Mouse (Mus musculus) liver, embryonic 14.5 days (tissue): ENCODE results near the gene Gm10260. TPM values are rescaled to one million over a fixed set of nuclear protein-coding genes. Genes with fewer than 3 reads are reported as not detected.

ENCODE experiments used
- ATAC-seq: fragments of 200-750 bp; cut with Nextera tagmentation; 2 replicates; pipeline ENCODE4 v1.8.0; 2017; ENCODE audit warnings: moderate number of reproducible peaks, mild to moderate bottlenecking, moderate library complexity; ENCODE audit not compliant: insufficient read depth
- DNase-seq, 3 experiments: peaks; one replicate each; pipeline ENCODE4 v3.0.0-alpha.2; 2012 to 2013; ENCODE audit warnings: low read depth in 3 of 3, low spot score in 3 of 3
- H3K27ac ChIP-seq: fragments of 300-500 bp; sonication (generic); 2 replicates; pipeline ENCODE4 v1.5.1; 2014; ENCODE audit warnings: moderate library complexity, mild to moderate bottlenecking, control low read depth, inconsistent platforms
- H3K27me3 ChIP-seq: fragments of 300-500 bp; sonication (generic); 2 replicates; pipeline ENCODE4 v1.6.1; 2014; ENCODE audit warnings: mild to moderate bottlenecking, low read length, moderate library complexity; ENCODE audit not compliant: control insufficient read depth, insufficient read depth
- H3K36me3 ChIP-seq: fragments of 300-500 bp; sonication (generic); replicated peaks from 2 replicates; pipeline ENCODE4 v1.6.1; 2014; ENCODE audit warnings: low read depth; ENCODE audit not compliant: control insufficient read depth, insufficient read depth
- H3K4me1 ChIP-seq, 2 experiments: fragments of 200-500 bp in 1 of 2; fragments of 300-500 bp in 1 of 2; sonication (generic) in 1 of 2; replicated peaks; 2 replicates each; pipeline ENCODE4 v1.6.1; 2012 to 2014; ENCODE audit warnings: antibody characterized with exemption in 1 of 2, inconsistent platforms in 1 of 2, low read length in 1 of 2; ENCODE audit not compliant: control insufficient read depth in 2 of 2, insufficient read depth in 2 of 2
- H3K4me2 ChIP-seq: fragments of 300-500 bp; sonication (generic); 2 replicates; pipeline ENCODE4 v1.6.1; 2014; ENCODE audit warnings: low read depth, mild to moderate bottlenecking, control low read depth, moderate library complexity
- H3K4me3 ChIP-seq, 2 experiments: fragments of 200-500 bp in 1 of 2; fragments of 300-500 bp in 1 of 2; sonication (generic) in 1 of 2; 2 replicates each; pipeline ENCODE4 v1.5.1; 2012 to 2014; ENCODE audit warnings: low read depth in 2 of 2, low read length in 2 of 2, mild to moderate bottlenecking in 2 of 2, control low read depth in 1 of 2, inconsistent platforms in 1 of 2, moderate library complexity in 1 of 2; ENCODE audit not compliant: insufficient read depth in 1 of 2
- H3K9ac ChIP-seq: fragments of 300-500 bp; sonication (generic); replicated peaks from 2 replicates; pipeline ENCODE4 v1.6.1; 2014; ENCODE audit warnings: mild to moderate bottlenecking, control low read depth, moderate library complexity
- H3K9me3 ChIP-seq: fragments of 300-500 bp; sonication (generic); 2 replicates; pipeline ENCODE4 v1.6.1; 2016; ENCODE audit warnings: low read length, mixed read lengths; ENCODE audit not compliant: control insufficient read depth
- CTCF ChIP-seq: IDR thresholded peaks from 2 replicates; pipeline ENCODE4 v1.5.1; 2016; ENCODE audit warnings: antibody characterized with exemption, low read depth, control low read depth
- EP300 ChIP-seq: IDR thresholded peaks from 2 replicates; pipeline ENCODE4 v1.6.1; 2016; ENCODE audit warnings: antibody characterized with exemption, low read depth
- WGBS: fragments of 180-500 bp; shearing (Covaris S2); extraction: QIAGEN DNeasy Blood & Tissue Kit; methylation state at CpG from one replicate; pipeline ENCODE4 v1.1.7; 2014; ENCODE audit not compliant: insufficient replicate concordance; 5-methylcytosine and 5-hydroxymethylcytosine counted together
- polyA plus RNA-seq, 2 experiments: library from polyadenylated mRNA; depleted of rRNA in 1 of 2; stranded (reverse) in 1 of 2; unstranded in 1 of 2; fragments of >200 nt; fragmentation: Nextera tagmentation in 1 of 2; extraction: Ambion mirVana in 1 of 2; gene quantifications; 2 replicates each; pipeline versions ENCODE4 v1.2.1 to v1.2.3; 2012 to 2014

Gm10260 gene
- polyA plus RNA-seq, 2 experiments, result 0.99 to 3.7 TPM

DNA sequence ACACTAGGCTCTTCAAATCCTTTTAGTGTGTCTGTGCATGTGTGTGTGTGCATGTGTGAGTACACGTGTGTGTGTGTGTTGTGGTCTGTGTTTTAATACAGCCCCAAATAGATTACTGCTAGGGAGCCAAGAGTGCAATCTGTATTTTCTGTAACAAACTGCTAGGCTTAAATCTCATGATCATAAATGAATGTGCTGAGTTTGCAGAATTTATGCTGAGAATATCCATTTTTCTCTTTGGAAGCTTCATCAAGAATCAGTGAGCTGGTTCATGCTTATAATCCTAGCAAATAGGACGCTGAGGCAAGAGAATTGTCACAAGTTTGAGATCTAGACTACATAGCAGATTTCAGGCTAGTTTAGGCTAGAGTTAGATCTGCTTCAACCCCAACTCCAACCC lies 48.9 kb downstream of the Gm10260 start:
- 45% methylated on average over 2 of the region's 2 CpGs for WGBS
- ATAC-seq (no peak), DNase-seq (no peak)
- Histone ChIP-seq H3K27ac (no peak overlapping the region), H3K4me2 (no peak overlapping the region), H3K27me3 (no peaks in the 10 kb centered on the region), H3K9me3 (no peaks in the 10 kb centered on the region), H3K4me1 (no peaks in the 10 kb centered on the region), H3K9ac (no peak overlapping the region), H3K36me3 (no peaks in the 10 kb centered on the region), H3K4me3 (no peak overlapping the region)
- TF ChIP-seq CTCF, result no peak
- TF ChIP-seq EP300, result no peak
